Mouse (Mus musculus) stomach, embryonic 15.5 days (tissue): Measurements from ENCODE around the gene Mvk. TPM values are rescaled to one million over a fixed set of nuclear protein-coding genes. Genes with fewer than 3 reads are reported as not detected.

Source experiments
- ATAC-seq: fragments of 200-750 bp; cut with Nextera tagmentation; 2 replicates; pipeline ENCODE4 v1.8.0; 2017; ENCODE audit warnings: low read depth, moderate number of reproducible peaks, moderate TSS enrichment; ENCODE audit not compliant: insufficient read depth, low FRiP score
- H3K27ac ChIP-seq: fragments of 300-500 bp; sonication (generic); 2 replicates; pipeline ENCODE4 v1.5.1; 2015; ENCODE audit warnings: mild to moderate bottlenecking, inconsistent platforms
- H3K27me3 ChIP-seq: fragments of 300-500 bp; sonication (generic); replicated peaks from 2 replicates; pipeline ENCODE4 v1.6.1; 2015; ENCODE audit warnings: inconsistent platforms
- H3K36me3 ChIP-seq: fragments of 300-500 bp; sonication (generic); 2 replicates; pipeline ENCODE4 v1.6.1; 2015; ENCODE audit warnings: inconsistent platforms
- H3K4me1 ChIP-seq: fragments of 300-500 bp; sonication (generic); 2 replicates; pipeline ENCODE4 v1.6.1; 2015; ENCODE audit warnings: inconsistent platforms
- H3K4me2 ChIP-seq: fragments of 300-500 bp; sonication (generic); 2 replicates; pipeline ENCODE4 v1.6.1; 2015; ENCODE audit warnings: mild to moderate bottlenecking, inconsistent platforms
- H3K4me3 ChIP-seq: fragments of 300-500 bp; sonication (generic); replicated peaks from 2 replicates; pipeline ENCODE4 v1.5.1; 2015; ENCODE audit warnings: inconsistent platforms
- H3K9ac ChIP-seq: fragments of 300-500 bp; sonication (generic); 2 replicates; pipeline ENCODE4 v1.6.1; 2015; ENCODE audit warnings: inconsistent platforms
- H3K9me3 ChIP-seq: fragments of 300-500 bp; sonication (generic); 2 replicates; pipeline ENCODE4 v1.6.1; 2016; ENCODE audit warnings: inconsistent platforms
- WGBS: fragments of 180-500 bp; shearing (Covaris S2); methylation state at CpG from one replicate; pipeline ENCODE4 v1.1.7; 2015; 5-methylcytosine and 5-hydroxymethylcytosine counted together
- polyA plus RNA-seq: library from polyadenylated mRNA; unstranded; fragments of >200 nt; fragmentation: Nextera tagmentation; extraction: Ambion mirVana; gene quantifications from 2 replicates; pipeline ENCODE4 v1.2.1, GENCODE M21; 2015

The Mvk gene
- polyA plus RNA-seq, 1 experiment from 2014 or later: 49.7 TPM

GRCm38 (mm10) chr5:114461238-114461637 lies 17.2 kb downstream of the Mvk start:
- 4% methylated on average over 7 of the region's 7 CpGs for WGBS
- H3K27me3 ChIP-seq: no peaks in the 10 kb centered on the region
- no peak overlapping the region for H3K4me3 ChIP-seq
- H3K4me1 ChIP-seq: peaks cover 23% of the 10 kb centered on the region
- no peak overlapping the region for H3K4me2 ChIP-seq
- ATAC-seq: 0 out of 2 replicates have a peak, but pooled peaks have one; percentile 17
- no peaks in the 10 kb centered on the region for H3K9me3 ChIP-seq
- peaks cover 3% of the 10 kb centered on the region; the same call in 1 of the 2 replicates for H3K36me3 ChIP-seq
- H3K9ac ChIP-seq: no peak overlapping the region
- peak overlapping the region; percentile 18; the same call in 1 of the 2 replicates for H3K27ac ChIP-seq

DNA sequence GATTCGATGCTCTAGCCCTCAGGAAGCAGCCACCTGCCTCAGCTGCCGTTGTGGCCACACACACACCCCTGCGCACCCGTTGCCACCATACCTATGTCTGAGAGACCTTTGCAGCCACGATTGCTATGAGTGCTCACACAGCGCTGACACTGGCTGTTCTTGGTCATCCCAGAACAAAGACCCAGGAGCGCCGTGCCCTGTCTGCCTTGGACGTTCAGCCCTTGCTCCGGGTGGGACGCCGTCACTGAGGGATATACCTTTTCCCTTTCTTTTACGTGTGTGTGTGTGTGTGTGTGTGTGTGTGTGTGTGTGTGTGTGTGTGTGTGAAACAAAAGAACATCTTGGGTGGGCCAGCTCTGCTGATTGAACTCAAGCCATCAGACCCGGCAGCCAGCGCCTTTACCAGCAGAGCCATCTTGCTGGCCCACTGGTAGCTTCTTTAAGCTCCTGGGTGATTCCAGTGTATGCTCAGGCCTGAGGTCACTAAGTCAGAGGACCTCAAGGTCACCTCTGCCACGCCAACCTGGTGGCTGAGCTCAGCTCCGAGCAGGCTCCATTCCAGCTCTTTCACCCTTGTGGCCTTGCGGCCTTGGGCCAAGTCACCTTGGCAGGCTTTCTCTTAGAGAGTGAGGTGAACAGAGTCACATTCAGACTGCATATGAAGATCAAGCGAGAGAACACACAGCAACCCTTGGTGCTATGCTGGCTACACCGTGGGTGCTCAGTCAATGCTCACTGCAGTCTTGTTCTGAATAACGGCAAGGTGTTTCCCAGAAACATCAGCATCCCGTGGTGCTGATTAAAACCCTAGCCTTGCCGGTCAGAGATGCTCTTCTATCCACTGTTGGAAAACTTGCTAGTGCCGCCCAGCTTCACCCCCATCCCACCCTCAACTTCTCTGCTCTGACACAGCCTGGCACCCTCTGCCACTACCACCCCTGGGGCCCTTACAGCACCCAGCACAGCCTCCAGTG lies 18.3 kb downstream of the Mvk start:
- no peak overlapping the region for H3K4me2 ChIP-seq
- no peaks in the 10 kb centered on the region for H3K36me3 ChIP-seq
- no peak overlapping the region for H3K9ac ChIP-seq
- H3K9me3 ChIP-seq: no peaks in the 10 kb centered on the region
- H3K4me1 ChIP-seq: peaks cover 29% of the 10 kb centered on the region
- WGBS: 82% methylated on average over 24 of the region's 24 CpGs
- no peaks in the 10 kb centered on the region for H3K27me3 ChIP-seq
- no peak for ATAC-seq
- H3K4me3 ChIP-seq: no peak overlapping the region
- H3K27ac ChIP-seq: no peak overlapping the region

GRCm38 (mm10) chr5:114464561-114464960 lies 20.5 kb downstream of the Mvk start:
- peaks cover 34% of the 10 kb centered on the region for H3K4me1 ChIP-seq
- H3K9ac ChIP-seq: no peak overlapping the region
- H3K4me3 ChIP-seq: no peak overlapping the region
- ATAC-seq: no peak
- no peaks in the 10 kb centered on the region for H3K36me3 ChIP-seq
- H3K9me3 ChIP-seq: no peaks in the 10 kb centered on the region
- H3K4me2 ChIP-seq: no peak overlapping the region
- H3K27me3 ChIP-seq: no peaks in the 10 kb centered on the region
- 82% methylated on average over 2 of the region's 2 CpGs for WGBS
- no peak overlapping the region for H3K27ac ChIP-seq

GRCm38 (mm10) chr5:114465641-114466040 lies 21.6 kb downstream of the Mvk start:
- H3K4me1 ChIP-seq: peaks cover 30% of the 10 kb centered on the region

GRCm38 (mm10) chr5:114467019-114467418 lies 22.9 kb downstream of the Mvk start:
- ATAC-seq: no peak
- H3K27me3 ChIP-seq: no peaks in the 10 kb centered on the region
- H3K4me1 ChIP-seq: peaks cover 22% of the 10 kb centered on the region
- H3K4me2 ChIP-seq: peak overlapping the region; percentile 52
- no peak overlapping the region for H3K9ac ChIP-seq
- H3K4me3 ChIP-seq: peak overlapping the region; percentile 27
- H3K27ac ChIP-seq: peak overlapping the region; percentile 76
- 5% methylated on average over 11 of the region's 11 CpGs for WGBS
- no peaks in the 10 kb centered on the region for H3K36me3 ChIP-seq
- no peaks in the 10 kb centered on the region for H3K9me3 ChIP-seq

More at GRCm38 (mm10) chr5:114465641-114466040, 21.6 kb downstream of the Mvk start:
- no peak overlapping the region for H3K9ac ChIP-seq
- WGBS: 63% methylated on average over 7 of the region's 7 CpGs
- no peaks in the 10 kb centered on the region for H3K27me3 ChIP-seq
- no peak overlapping the region for H3K4me3 ChIP-seq
- no peak overlapping the region for H3K27ac ChIP-seq
- H3K36me3 ChIP-seq: no peaks in the 10 kb centered on the region
- no peak for ATAC-seq
- no peak overlapping the region for H3K4me2 ChIP-seq
- no peaks in the 10 kb centered on the region for H3K9me3 ChIP-seq

- H3K27ac ChIP-seq: peak overlapping the region; percentile 76
- no peaks in the 10 kb centered on the region for H3K9me3 ChIP-seq
- WGBS: 2% methylated on average over 12 of the region's 13 CpGs
- no peaks in the 10 kb centered on the region for H3K36me3 ChIP-seq
- peak overlapping the region; percentile 27 for H3K4me3 ChIP-seq
- H3K27me3 ChIP-seq: no peaks in the 10 kb centered on the region
- H3K9ac ChIP-seq: no peak overlapping the region
- peaks cover 22% of the 10 kb centered on the region for H3K4me1 ChIP-seq
- peak; percentile 84 for ATAC-seq
- H3K4me2 ChIP-seq: peak overlapping the region; percentile 52
Observed at GRCm38 (mm10) chr5:114467430-114467829, 23.4 kb downstream of the Mvk start.

GRCm38 (mm10) chr5:114468007-114468406 lies 23.9 kb downstream of the Mvk start:
- Histone ChIP-seq H3K36me3 (no peaks in the 10 kb centered on the region), H3K27me3 (no peaks in the 10 kb centered on the region), H3K9me3 (no peaks in the 10 kb centered on the region), H3K4me1 (peaks cover 22% of the 10 kb centered on the region), H3K27ac (peak overlapping the region; percentile 76), H3K4me2 (peak overlapping the region; percentile 52), H3K9ac (no peak overlapping the region), H3K4me3 (no peak overlapping the region)
- 48% methylated on average over 4 of the region's 4 CpGs for WGBS
- no peak for ATAC-seq

GRCm38 (mm10) chr5:114470359-114470758 lies 26.3 kb downstream of the Mvk start:
- H3K36me3 ChIP-seq: no peaks in the 10 kb centered on the region
- H3K9ac ChIP-seq: no peak overlapping the region
- peaks cover 21% of the 10 kb centered on the region for H3K4me1 ChIP-seq
- no peaks in the 10 kb centered on the region for H3K27me3 ChIP-seq
- no peaks in the 10 kb centered on the region for H3K9me3 ChIP-seq
- H3K4me3 ChIP-seq: no peak overlapping the region
- WGBS: 53% methylated on average over 3 of the region's 3 CpGs
- ATAC-seq: no peak
- no peak overlapping the region for H3K4me2 ChIP-seq
- no peak overlapping the region for H3K27ac ChIP-seq

GRCm38 (mm10) chr5:114474741-114475491 lies 30.8 kb downstream of the Mvk start:
- ATAC-seq: no peak
- H3K4me1 ChIP-seq: 0 out of 2 replicates have a peak, but pooled peaks cover 3% of the 10 kb centered on the region
- no peak overlapping the region for H3K4me2 ChIP-seq
- no peaks in the 10 kb centered on the region for H3K9me3 ChIP-seq
- H3K9ac ChIP-seq: no peak overlapping the region
- H3K27ac ChIP-seq: no peak overlapping the region
- H3K4me3 ChIP-seq: no peak overlapping the region
- WGBS: 49% methylated on average over 35 of the region's 35 CpGs
- no peaks in the 10 kb centered on the region for H3K36me3 ChIP-seq
- no peaks in the 10 kb centered on the region for H3K27me3 ChIP-seq

- Histone ChIP-seq H3K4me2 (no peak overlapping the region), H3K36me3 (no peaks in the 10 kb centered on the region), H3K27me3 (no peaks in the 10 kb centered on the region), H3K4me3 (no peak overlapping the region), H3K27ac (no peak overlapping the region), H3K9ac (no peak overlapping the region), H3K4me1 (0 out of 2 replicates have a peak, but pooled peaks cover 3% of the 10 kb centered on the region), H3K9me3 (no peaks in the 10 kb centered on the region)
- no peak for ATAC-seq
- 79% methylated on average over 12 of the region's 12 CpGs for WGBS
Observed at GRCm38 (mm10) chr5:114478267-114478666, 34.2 kb downstream of the Mvk start.

GRCm38 (mm10) chr5:114482587-114483011 lies 38.5 kb downstream of the Mvk start:
- no peak overlapping the region for H3K27ac ChIP-seq
- H3K4me2 ChIP-seq: peak overlapping the region; percentile 25
- H3K27me3 ChIP-seq: no peaks in the 10 kb centered on the region
- H3K4me1 ChIP-seq: 0 out of 2 replicates have a peak, but pooled peaks cover 3% of the 10 kb centered on the region
- ATAC-seq: peak; percentile 88
- no peak overlapping the region for H3K9ac ChIP-seq
- H3K9me3 ChIP-seq: no peaks in the 10 kb centered on the region
- no peaks in the 10 kb centered on the region for H3K36me3 ChIP-seq
- WGBS: 9% methylated on average over 14 of the region's 14 CpGs
- H3K4me3 ChIP-seq: no peak overlapping the region

DNA sequence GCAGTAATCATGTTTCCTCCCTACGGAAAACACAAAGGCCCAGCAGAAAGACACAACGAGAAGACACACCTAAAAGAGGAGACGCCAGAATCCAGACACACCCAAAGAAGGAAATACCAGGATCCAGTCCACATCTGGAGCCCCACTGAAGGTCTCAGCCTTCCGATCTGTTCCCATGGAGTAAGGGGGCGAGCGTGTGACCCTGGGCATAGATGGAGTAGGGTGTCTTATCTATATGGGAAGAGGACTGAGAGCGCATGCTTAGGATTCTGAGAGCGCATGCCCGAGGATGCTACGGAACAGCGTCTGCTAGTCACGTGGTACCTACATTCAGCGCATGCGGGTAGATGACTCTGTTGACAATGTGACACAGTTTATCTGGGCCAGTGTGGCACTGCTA lies 41.6 kb downstream of the Mvk start:
- no peak overlapping the region for H3K9ac ChIP-seq
- no peak overlapping the region for H3K4me2 ChIP-seq
- 88% methylated on average over 14 of the region's 14 CpGs for WGBS
- H3K4me1 ChIP-seq: no peaks in the 10 kb centered on the region
- H3K36me3 ChIP-seq: no peaks in the 10 kb centered on the region
- ATAC-seq: no peak
- H3K27me3 ChIP-seq: no peaks in the 10 kb centered on the region
- H3K27ac ChIP-seq: no peak overlapping the region
- no peak overlapping the region for H3K4me3 ChIP-seq
- no peaks in the 10 kb centered on the region for H3K9me3 ChIP-seq
